Mouse (Mus musculus): ENCODE measurements around the gene Olfr625-ps1.
"Not testable (repeated sequence)": the region's sequence is repeated elsewhere in the genome, so short reads cannot be mapped to it uniquely, and the experiment has no call there.

The Olfr625-ps1 gene

DNA sequence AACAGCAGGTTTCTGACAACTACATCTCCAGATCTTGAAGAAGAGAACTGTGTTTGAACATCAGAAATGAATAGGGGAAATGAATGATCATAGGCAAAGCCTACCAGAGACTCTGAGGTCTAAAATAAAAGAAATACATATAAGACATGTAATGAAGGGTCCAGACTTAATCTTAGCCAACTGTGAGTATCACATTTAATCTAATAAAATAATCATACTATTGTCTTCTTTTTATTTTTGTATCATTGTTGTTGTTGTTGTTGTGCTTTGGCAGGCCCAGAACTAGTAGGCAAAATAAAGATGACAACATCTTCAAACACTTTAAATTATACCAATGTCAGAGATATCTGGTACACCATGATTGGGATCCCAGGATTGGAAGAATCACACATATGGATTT lies at the start of gene Olfr625-ps1:
TSS of gene Olfr625-ps1 (plus strand) at position 301 of the 400 bp plus-strand sequence.
- no peak for DNase-seq

DNA sequence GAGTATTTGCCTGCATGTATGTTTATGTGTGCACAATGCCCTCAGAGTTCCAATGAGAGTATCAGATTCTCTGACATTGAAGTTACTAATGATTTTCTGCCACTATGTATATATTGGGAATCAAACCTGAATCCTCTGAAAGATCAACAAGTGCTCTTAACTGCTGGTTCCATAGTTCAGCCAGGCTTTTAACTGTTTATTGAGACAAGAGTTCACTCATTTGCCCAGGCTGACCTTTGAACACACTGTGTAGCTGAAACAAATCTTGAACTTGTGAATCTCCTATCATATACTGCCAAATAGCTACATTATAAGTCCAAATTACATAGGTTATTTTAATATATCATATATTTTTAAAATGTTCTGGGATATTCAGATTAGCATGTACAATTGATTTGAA lies 45.7 kb upstream of the Olfr625-ps1 start:
- no peak for DNase-seq

DNA sequence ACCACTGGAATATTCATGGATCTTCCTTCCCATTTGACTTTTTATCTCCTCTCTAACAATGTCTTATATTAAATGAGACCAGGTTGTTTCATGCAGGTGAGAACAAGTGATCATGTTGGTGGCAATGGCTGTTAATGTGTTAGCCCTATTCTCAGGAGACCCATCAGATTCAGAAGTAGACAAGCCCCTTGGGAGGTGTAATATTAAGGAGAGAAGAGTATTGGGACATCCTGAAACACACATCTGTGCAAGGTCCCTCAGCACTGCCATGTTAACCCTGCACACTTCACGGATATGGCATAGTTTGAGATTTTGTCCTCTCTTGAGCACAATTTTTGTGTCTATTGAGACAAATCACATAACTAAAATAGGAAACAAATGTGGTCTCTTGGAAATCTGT lies 39.9 kb upstream of the Olfr625-ps1 start, which contains the start of gene Olfr622:
TSS of gene Olfr622 (minus strand) at position 101 of the 400 bp plus-strand sequence.
- no peak for DNase-seq

DNA sequence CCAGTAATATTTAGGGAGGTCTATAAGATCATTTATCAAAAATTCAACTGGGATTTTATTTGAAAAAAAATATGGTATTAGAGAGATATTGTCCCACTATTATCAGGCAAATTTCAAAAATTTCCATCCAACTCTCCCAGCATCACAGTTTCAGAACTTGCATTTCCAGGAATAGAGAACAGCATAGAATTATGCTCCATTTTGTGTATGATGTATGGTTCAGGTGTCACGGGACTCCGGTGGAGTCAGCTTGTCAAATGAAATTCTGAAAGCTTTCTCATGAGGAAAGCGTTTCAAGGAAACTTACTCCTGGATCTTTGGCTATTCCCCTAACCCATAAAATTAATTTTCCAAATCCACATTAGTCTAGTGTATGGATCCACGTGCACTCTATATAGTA lies 38.5 kb upstream of the Olfr625-ps1 start:
- DNase-seq, result no peak

DNA sequence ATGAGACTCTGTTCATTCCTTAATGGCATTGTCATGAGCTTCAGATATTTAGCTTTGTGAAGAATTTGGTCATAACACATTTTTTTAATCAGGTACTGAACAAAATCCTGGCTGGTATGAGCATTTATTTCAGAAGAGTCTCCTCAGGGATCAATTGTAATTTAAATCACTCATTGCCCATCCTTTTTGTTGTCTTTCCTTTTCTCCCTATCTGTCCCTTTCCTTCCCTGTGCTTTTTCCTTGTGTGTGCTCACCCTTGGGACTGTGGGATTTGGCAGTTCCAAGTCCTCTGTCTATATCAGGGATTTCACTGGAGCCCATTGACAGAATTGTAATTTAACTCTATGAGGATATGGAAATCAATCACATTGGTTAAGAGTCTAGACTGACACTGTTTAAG lies 18.9 kb upstream of the Olfr625-ps1 start, which contains the start of gene Olfr623:
TSS of gene Olfr623 (minus strand) at position 101 of the 400 bp plus-strand sequence.
- no peak for DNase-seq

DNA sequence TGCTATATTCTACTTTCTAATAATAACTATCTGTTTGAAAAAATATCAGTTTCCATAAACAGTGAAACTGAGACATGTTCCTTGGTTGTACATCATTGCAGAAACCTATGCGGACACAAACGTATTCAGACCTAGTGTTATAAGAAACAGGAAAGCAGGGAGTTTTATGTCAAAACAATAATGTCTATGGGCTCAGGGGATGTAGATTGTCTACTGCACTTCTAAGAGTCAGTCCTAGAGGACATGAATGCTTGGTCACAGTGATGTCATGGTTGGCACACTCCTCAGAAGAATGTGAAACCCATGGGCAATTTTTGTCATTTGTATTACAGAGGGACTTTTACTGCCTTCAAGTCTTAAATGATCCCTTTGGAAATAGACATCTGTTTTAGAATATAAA lies 11.4 kb upstream of the Olfr625-ps1 start, which contains the start of gene Olfr624:
TSS of gene Olfr624 (minus strand) at position 101 of the 400 bp plus-strand sequence.
- no peak for DNase-seq

DNA sequence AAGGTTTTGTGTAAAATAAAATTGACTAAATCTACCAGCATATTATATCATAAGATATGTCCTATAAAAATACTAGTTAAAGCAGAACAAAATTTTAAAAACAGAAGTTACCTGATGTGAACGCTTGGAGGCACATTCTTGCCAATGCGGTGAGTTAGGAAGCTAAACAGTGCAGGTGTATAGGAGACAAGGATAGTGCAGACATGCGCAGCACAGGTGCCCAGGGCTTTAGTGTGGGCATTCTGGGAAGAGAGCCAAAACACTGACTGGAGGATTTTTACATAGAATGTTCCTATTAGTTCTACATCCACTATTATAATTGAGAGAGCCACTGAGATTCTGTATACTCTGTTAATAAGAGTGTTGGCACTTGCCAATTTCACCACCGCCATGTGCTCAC lies 16.9 kb downstream of the Olfr625-ps1 start:
- DNase-seq, result no peak

DNA sequence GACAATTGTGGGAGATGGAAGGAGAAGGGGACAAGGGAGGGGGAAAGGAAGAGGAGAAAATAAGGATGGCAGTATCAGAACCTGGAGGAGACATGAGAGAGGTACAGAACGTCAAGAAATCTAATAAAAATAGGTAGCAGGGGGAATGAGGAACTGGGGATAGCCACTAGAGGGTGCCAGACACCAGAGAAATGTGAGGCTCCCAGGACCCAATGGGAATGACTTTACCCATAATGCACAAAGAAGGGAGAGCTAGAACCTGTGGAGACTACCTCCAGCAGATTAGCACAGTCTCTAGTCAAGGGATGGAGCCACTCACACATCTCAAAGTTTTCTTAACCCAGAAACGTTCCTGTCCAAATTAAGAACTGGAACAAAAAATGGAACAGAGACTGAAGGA lies 29.5 kb downstream of the Olfr625-ps1 start:
- no peak for DNase-seq

DNA sequence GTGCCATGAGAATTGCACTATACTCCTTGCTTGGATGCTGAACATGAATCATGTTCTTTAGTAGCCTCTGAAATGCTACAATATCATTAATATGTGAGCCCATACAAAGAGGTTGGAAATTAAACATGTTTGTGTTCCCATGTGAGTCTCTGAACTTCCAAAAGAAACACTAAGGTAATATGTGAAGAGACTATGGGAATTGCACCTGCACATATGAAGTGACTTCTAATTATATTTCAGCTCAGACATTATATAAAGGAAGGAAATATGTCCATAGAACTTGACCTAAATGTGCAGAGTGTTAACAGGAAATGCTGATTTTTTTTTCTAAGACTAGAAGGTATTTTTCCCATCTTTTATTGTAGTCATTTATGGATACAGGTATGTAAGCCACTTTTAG lies 31.9 kb downstream of the Olfr625-ps1 start, which contains the start of gene Olfr243:
TSS of gene Olfr243 (plus strand) at position 301 of the 400 bp plus-strand sequence.
- DNase-seq, result no peak

DNA sequence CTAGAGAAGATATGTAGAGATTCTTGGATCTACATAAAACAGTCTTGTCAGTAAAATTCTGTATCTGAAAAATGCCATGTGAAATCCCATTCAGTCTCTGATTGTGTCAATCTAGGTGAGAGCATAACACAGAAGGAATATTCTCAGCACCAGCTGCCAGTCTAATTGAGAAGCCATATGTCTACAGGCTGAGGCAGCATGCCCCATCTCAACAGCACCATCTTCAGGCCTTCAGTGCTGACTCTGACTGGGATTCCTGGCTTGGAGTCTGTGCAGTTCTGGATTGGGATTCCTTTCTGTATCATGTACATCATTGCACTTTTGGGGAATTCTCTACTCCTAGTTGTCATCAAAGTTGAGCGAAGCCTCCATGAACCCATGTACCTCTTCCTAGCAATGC lies 33.9 kb downstream of the Olfr625-ps1 start:
- DNase-seq, result not testable (repeated sequence)

DNA sequence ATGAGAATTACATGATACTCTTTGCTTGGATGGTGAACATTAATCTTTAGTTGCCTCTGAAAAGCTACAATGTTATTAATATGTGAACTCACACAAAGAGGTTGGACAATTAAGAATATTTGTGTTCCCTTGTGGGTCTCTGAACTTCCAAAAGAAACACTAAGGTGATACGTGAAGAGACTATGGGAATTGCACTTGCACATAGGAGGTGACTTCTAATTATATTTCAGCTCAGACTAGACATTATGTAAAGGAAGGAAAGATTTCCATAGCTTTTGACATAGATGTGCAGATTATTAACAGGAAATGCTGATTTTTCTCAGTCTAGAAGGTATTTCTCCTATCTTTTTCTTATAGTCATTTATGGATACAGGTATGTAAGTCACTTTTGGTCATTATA lies 47.6 kb downstream of the Olfr625-ps1 start, which contains the start of gene Olfr628:
TSS of gene Olfr628 (plus strand) at position 301 of the 400 bp plus-strand sequence.
- DNase-seq, result no peak
